Mouse (Mus musculus): ENCODE results near the gene Edn2.

DNA sequence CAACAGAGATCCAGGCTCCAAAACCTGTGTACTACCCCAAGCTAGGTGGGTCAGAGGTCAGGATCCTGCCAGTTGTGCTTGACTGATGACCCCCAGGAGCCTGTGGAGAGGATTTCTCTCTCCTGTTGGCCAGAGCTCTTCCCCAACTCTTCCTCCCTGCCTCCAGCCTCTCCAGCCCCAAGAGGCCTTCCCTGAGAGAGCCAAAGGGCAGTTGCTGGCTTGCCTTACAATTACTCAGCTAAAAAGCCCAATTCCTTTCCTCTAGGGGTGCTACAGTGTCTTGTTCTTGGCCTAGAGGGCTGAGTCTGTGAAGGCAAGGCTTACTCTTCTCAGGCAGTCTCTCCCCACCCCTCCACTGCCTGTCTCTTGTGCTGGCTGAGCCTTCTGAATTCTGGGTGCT lies 34.0 kb downstream of the Edn2 start:
- TF ChIP-seq CTCF (IDR thresholded peaks at IDR 0.05; ENCODE audit: extremely low read depth, insufficient read depth, insufficient read length, insufficient replicate concordance) (no peak), POLR2A (IDR thresholded peaks at IDR 0.05; ENCODE audit: low read depth, low read length) (no peak)

Data from spleen, adult 2 months (tissue).